Mouse (Mus musculus) liver, adult 2 months (tissue): ENCODE data around the gene Terb1. TPM values are rescaled to one million over a fixed set of nuclear protein-coding genes. Genes with fewer than 3 reads are reported as not detected.

Experiments
- DNase-seq: peaks from one replicate; pipeline ENCODE4 v3.0.0-alpha.2; 2011; ENCODE audit warnings: low read depth, low spot score; ENCODE audit errors: extremely low read depth
- H3K27ac ChIP-seq: fragments of 200-500 bp; replicated peaks from 2 replicates; pipeline ENCODE4 v1.5.1; 2012; ENCODE audit warnings: low read depth, mild to moderate bottlenecking, control low read depth, inconsistent platforms, low read length; ENCODE audit not compliant: insufficient read depth
- H3K27me3 ChIP-seq: fragments of 200-500 bp; 2 replicates; pipeline ENCODE4 v1.6.1; 2012; ENCODE audit warnings: mild to moderate bottlenecking, moderate library complexity, low read length, inconsistent platforms; ENCODE audit not compliant: control insufficient read depth, insufficient read depth
- H3K36me3 ChIP-seq: fragments of 200-500 bp; 2 replicates; pipeline ENCODE4 v1.6.1; 2012; ENCODE audit warnings: low read length, inconsistent platforms; ENCODE audit not compliant: control insufficient read depth, insufficient read depth
- H3K4me1 ChIP-seq: fragments of 200-500 bp; 2 replicates; pipeline ENCODE4 v1.6.1; 2011; ENCODE audit warnings: low read length; ENCODE audit not compliant: control insufficient read depth, insufficient read depth
- H3K4me3 ChIP-seq: fragments of 200-500 bp; 2 replicates; pipeline ENCODE4 v1.5.1; 2011; ENCODE audit warnings: low read depth, mild to moderate bottlenecking, control low read depth, low read length, moderate library complexity; ENCODE audit not compliant: insufficient read depth
- H3K79me2 ChIP-seq: fragments of 200-500 bp; 2 replicates; pipeline ENCODE4 v1.6.1; 2012; ENCODE audit warnings: inconsistent platforms, mild to moderate bottlenecking, low read length, moderate library complexity; ENCODE audit not compliant: control insufficient read depth, insufficient read depth
- H3K9ac ChIP-seq: fragments of 200-500 bp; 2 replicates; pipeline ENCODE4 v1.6.1; 2012; ENCODE audit warnings: low read depth, mild to moderate bottlenecking, control low read depth, inconsistent platforms, low read length
- CTCF ChIP-seq: fragments of 200-500 bp; IDR thresholded peaks from 2 replicates; pipeline ENCODE4 v1.5.1; 2011; ENCODE audit warnings: low read depth, low read length, control low read depth
- POLR2A ChIP-seq: fragments of 200-500 bp; IDR thresholded peaks from 2 replicates; pipeline ENCODE4 v1.6.1; 2011; ENCODE audit warnings: low read length, control low read depth; ENCODE audit not compliant: insufficient read depth; ENCODE audit errors: extremely low read depth
- WGBS: fragments of 180-500 bp; shearing (Covaris S2); methylation state at CpG from one replicate; pipeline ENCODE4 v1.1.7; 2018; 5-methylcytosine and 5-hydroxymethylcytosine counted together
- polyA plus RNA-seq: library from polyadenylated mRNA; depleted of rRNA; stranded (reverse); fragments of >200 nt; gene quantifications from 2 replicates; pipeline ENCODE4 v1.2.3, GENCODE M21; 2012
- total RNA-seq: library from RNA; depleted of rRNA; stranded (reverse); fragments of >200 nt; gene quantifications from 2 replicates; pipeline ENCODE4 v1.2.3, GENCODE M21; 2014

Terb1 gene
- total and polyA plus RNA-seq, 2 experiments: not detected

- Histone ChIP-seq H3K79me2 (no peaks in the 10 kb centered on the region), H3K27me3 (peaks cover 7% of the 10 kb centered on the region; the same call in 1 of the 2 replicates), H3K27ac (no peak overlapping the region), H3K36me3 (no peaks in the 10 kb centered on the region), H3K9ac (peak overlapping the region; percentile 58; the same call in 1 of the 2 replicates), H3K4me1 (peaks cover 6% of the 10 kb centered on the region), H3K4me3 (peak overlapping the region; percentile 57; the same call in 1 of the 2 replicates)
- TF ChIP-seq POLR2A (no peak), CTCF (no peak)
- no peak for DNase-seq
- 29% methylated on average over 8 of the region's 8 CpGs for WGBS
Observed at GRCm38 (mm10) chr8:104541515-104541880, 31.8 kb upstream of the Terb1 start.

- Histone ChIP-seq H3K4me1 (peaks cover 6% of the 10 kb centered on the region), H3K4me3 (peak overlapping the region; percentile 57), H3K27me3 (peaks cover 7% of the 10 kb centered on the region; the same call in 1 of the 2 replicates), H3K9ac (peak overlapping the region; percentile 58), H3K27ac (no peak overlapping the region), H3K36me3 (no peaks in the 10 kb centered on the region), H3K79me2 (no peaks in the 10 kb centered on the region)
- TF ChIP-seq POLR2A (no peak), CTCF (no peak)
- WGBS: 2% methylated on average over 76 of the region's 76 CpGs
- no peak for DNase-seq
Observed at GRCm38 (mm10) chr8:104540710-104541514, 31.2 kb upstream of the Terb1 start.

GRCm38 (mm10) chr8:104540238-104540637 is 30.5 kb upstream of the Terb1 start:
- Histone ChIP-seq H3K4me3 (no peak overlapping the region; the same call in 1 of the 2 replicates), H3K36me3 (no peaks in the 10 kb centered on the region), H3K27me3 (peaks cover 7% of the 10 kb centered on the region; the same call in 1 of the 2 replicates), H3K4me1 (peaks cover 8% of the 10 kb centered on the region), H3K27ac (no peak overlapping the region), H3K9ac (no peak overlapping the region), H3K79me2 (no peaks in the 10 kb centered on the region)
- TF ChIP-seq CTCF (no peak), POLR2A (no peak)
- no peak for DNase-seq
- WGBS: 60% methylated on average over 7 of the region's 7 CpGs

- H3K9ac ChIP-seq: no peak overlapping the region
- H3K4me1 ChIP-seq: peaks cover 8% of the 10 kb centered on the region
- no peak overlapping the region for H3K27ac ChIP-seq
- TF ChIP-seq POLR2A (no peak), CTCF (no peak)
- H3K79me2 ChIP-seq: no peaks in the 10 kb centered on the region
- DNase-seq: no peak
- no peak overlapping the region for H3K4me3 ChIP-seq
- peaks cover 7% of the 10 kb centered on the region; the same call in 1 of the 2 replicates for H3K27me3 ChIP-seq
- H3K36me3 ChIP-seq: no peaks in the 10 kb centered on the region
- 67% methylated on average over 2 of the region's 2 CpGs for WGBS
Observed at GRCm38 (mm10) chr8:104539566-104539965, 29.9 kb upstream of the Terb1 start.

GRCm38 (mm10) chr8:104538896-104539295 is 29.2 kb upstream of the Terb1 start:
- H3K27ac ChIP-seq: no peak overlapping the region
- TF ChIP-seq CTCF (no peak), POLR2A (no peak)
- no peaks in the 10 kb centered on the region for H3K36me3 ChIP-seq
- no peak for DNase-seq
- peaks cover 8% of the 10 kb centered on the region for H3K4me1 ChIP-seq
- H3K27me3 ChIP-seq: peaks cover 7% of the 10 kb centered on the region; the same call in 1 of the 2 replicates
- no peak overlapping the region for H3K4me3 ChIP-seq
- peaks cover 3% of the 10 kb centered on the region; the same call in 1 of the 2 replicates for H3K79me2 ChIP-seq
- H3K9ac ChIP-seq: no peak overlapping the region
- WGBS: 72% methylated on average over 4 of the region's 4 CpGs

- no peak overlapping the region for H3K9ac ChIP-seq
- H3K36me3 ChIP-seq: peaks cover 2% of the 10 kb centered on the region; the same call in 1 of the 2 replicates
- WGBS: 86% methylated on average over 4 of the region's 4 CpGs
- TF ChIP-seq POLR2A: no peak
- no peak for TF ChIP-seq CTCF
- no peak overlapping the region for H3K4me3 ChIP-seq
- H3K27ac ChIP-seq: no peak overlapping the region
- H3K4me1 ChIP-seq: peaks cover 4% of the 10 kb centered on the region
- peaks cover 9% of the 10 kb centered on the region; the same call in 1 of the 2 replicates for H3K79me2 ChIP-seq
- 0 out of 2 replicates have a peak, but pooled peaks cover 1% of the 10 kb centered on the region for H3K27me3 ChIP-seq
- no peak for DNase-seq
Observed at GRCm38 (mm10) chr8:104536028-104536427, 26.3 kb upstream of the Terb1 start.
